Mouse (Mus musculus): ENCODE data around the gene Gm10778.
"Not testable (repeated sequence)": the region's sequence is repeated elsewhere in the genome, so short reads cannot be mapped to it uniquely, and the experiment has no call there.

The Gm10778 gene

GRCm38 (mm10) chr10:81633253-81634099 lies 15.4 kb upstream of the Gm10778 start:
- DNase-seq, result peak; percentile 89

GRCm38 (mm10) chr10:81636338-81636737 lies 12.5 kb upstream of the Gm10778 start:
- no peak for DNase-seq

GRCm38 (mm10) chr10:81638101-81638500 lies 10.8 kb upstream of the Gm10778 start:
- DNase-seq, result no peak

- not testable (repeated sequence) for DNase-seq
Observed at GRCm38 (mm10) chr10:81640825-81641224, 8.0 kb upstream of the Gm10778 start.

GRCm38 (mm10) chr10:81641566-81641965 lies 7.3 kb upstream of the Gm10778 start:
- no peak for DNase-seq

- no peak for DNase-seq
Observed at GRCm38 (mm10) chr10:81641978-81642647, 6.7 kb upstream of the Gm10778 start.

GRCm38 (mm10) chr10:81642648-81643448 lies 6.0 kb upstream of the Gm10778 start:
- no peak for DNase-seq

- DNase-seq, result peak; percentile 97
Observed at GRCm38 (mm10) chr10:81643449-81644055, 5.3 kb upstream of the Gm10778 start.

GRCm38 (mm10) chr10:81644162-81644561 lies 4.7 kb upstream of the Gm10778 start:
- DNase-seq, result no peak

GRCm38 (mm10) chr10:81644716-81645115 lies 4.1 kb upstream of the Gm10778 start:
- no peak for DNase-seq

GRCm38 (mm10) chr10:81645391-81645790 lies 3.5 kb upstream of the Gm10778 start:
- DNase-seq, result no peak

GRCm38 (mm10) chr10:81646015-81646555 lies 2.8 kb upstream of the Gm10778 start:
- no peak for DNase-seq

- DNase-seq, result no peak
Observed at GRCm38 (mm10) chr10:81655178-81655577, 6.3 kb downstream of the Gm10778 start.

- DNase-seq, result no peak
Observed at GRCm38 (mm10) chr10:81656174-81656573, 7.3 kb downstream of the Gm10778 start.

GRCm38 (mm10) chr10:81687114-81687513 lies 38.3 kb downstream of the Gm10778 start:
- DNase-seq, result not testable (repeated sequence)

GRCm38 (mm10) chr10:81704531-81705301 lies 55.9 kb downstream of the Gm10778 start, which contains the start of gene Zfp433:
Zfp433 (plus strand) TSS chr10:81704825.
- DNase-seq, result not testable (repeated sequence)
